Mouse (Mus musculus) midbrain, embryonic 16.5 days (tissue): ENCODE results near the gene Tmem219. TPM values are rescaled to one million over a fixed set of nuclear protein-coding genes. Genes with fewer than 3 reads are reported as not detected.

ENCODE experiments used
- ATAC-seq: fragments of 200-750 bp; cut with Nextera tagmentation; 2 replicates; pipeline ENCODE4 v1.8.0; 2017; ENCODE audit warnings: moderate TSS enrichment
- H3K27ac ChIP-seq: fragments of 300-500 bp; sonication (generic); 2 replicates; pipeline ENCODE4 v1.5.1; 2014; ENCODE audit warnings: mild to moderate bottlenecking, low read length, mixed read lengths
- H3K27me3 ChIP-seq: fragments of 300-500 bp; sonication (generic); 2 replicates; pipeline ENCODE4 v1.6.1; 2014; ENCODE audit warnings: low read depth, low read length, mixed read lengths; ENCODE audit not compliant: control insufficient read depth, insufficient read depth
- H3K36me3 ChIP-seq: fragments of 300-500 bp; sonication (generic); 2 replicates; pipeline ENCODE4 v1.6.1; 2014; ENCODE audit warnings: mild to moderate bottlenecking, low read length, moderate library complexity, mixed read lengths; ENCODE audit not compliant: control insufficient read depth, insufficient read depth
- H3K4me1 ChIP-seq: fragments of 300-500 bp; sonication (generic); 2 replicates; pipeline ENCODE4 v1.6.1; 2014; ENCODE audit warnings: mild to moderate bottlenecking, low read length, mixed read lengths; ENCODE audit not compliant: control insufficient read depth, insufficient read depth
- H3K4me2 ChIP-seq: fragments of 300-500 bp; sonication (generic); 2 replicates; pipeline ENCODE4 v1.6.1; 2014; ENCODE audit warnings: mild to moderate bottlenecking, low read length, mixed read lengths
- H3K4me3 ChIP-seq: fragments of 300-500 bp; sonication (generic); 2 replicates; pipeline ENCODE4 v1.5.1; 2014; ENCODE audit warnings: low read depth, mild to moderate bottlenecking, low read length, moderate library complexity, mixed read lengths
- H3K9ac ChIP-seq: fragments of 300-500 bp; sonication (generic); 2 replicates; pipeline ENCODE4 v1.6.1; 2014; ENCODE audit warnings: low read depth, low read length, mixed read lengths
- H3K9me3 ChIP-seq: fragments of 300-500 bp; sonication (generic); replicated peaks from 2 replicates; pipeline ENCODE4 v1.6.1; 2014; ENCODE audit warnings: mild to moderate bottlenecking, low read length, mixed read lengths; ENCODE audit not compliant: control insufficient read depth, poor library complexity, severe bottlenecking
- WGBS: fragments of 180-500 bp; shearing (Covaris S2); extraction: QIAGEN DNeasy Blood & Tissue Kit; methylation state at CpG from one replicate; pipeline ENCODE4 v1.1.7; 2014; 5-methylcytosine and 5-hydroxymethylcytosine counted together
- polyA plus RNA-seq: library from polyadenylated mRNA; unstranded; fragments of >200 nt; fragmentation: Nextera tagmentation; extraction: Ambion mirVana; gene quantifications from 2 replicates; pipeline ENCODE4 v1.2.1, GENCODE M21; 2015

Tmem219 gene
- polyA plus RNA-seq, 1 experiment from 2014 or later, result 34.0 TPM

DNA sequence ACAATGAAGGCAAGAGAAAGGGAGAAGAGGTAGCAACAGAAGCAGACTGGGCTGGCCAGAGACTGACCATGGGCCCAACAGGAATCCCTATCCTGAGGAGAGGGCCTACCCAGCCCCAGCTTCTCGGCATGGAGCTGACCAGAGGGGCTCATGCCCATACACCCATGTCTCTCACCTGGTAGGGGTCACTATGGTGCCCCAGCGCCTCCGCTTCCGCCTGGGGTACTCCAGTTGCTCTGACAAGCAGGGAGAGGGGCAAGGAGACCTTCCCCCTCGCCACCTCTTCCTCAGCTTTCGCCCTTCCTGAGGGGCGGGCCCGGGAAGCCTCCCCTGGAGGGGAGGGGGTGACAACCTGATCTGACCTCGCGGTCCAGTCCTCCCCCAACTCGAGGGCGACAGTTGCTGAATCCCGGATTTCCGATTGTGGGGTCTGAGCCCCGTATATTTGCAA, 39.0 kb downstream of the Tmem219 start:
- peak overlapping the region; percentile 90 for H3K9ac ChIP-seq
- WGBS, result 1% methylated on average over 14 of the region's 15 CpGs
- H3K36me3 ChIP-seq, result peaks cover 10% of the 10 kb centered on the region
- peak overlapping the region; percentile 77 for H3K4me2 ChIP-seq
- H3K9me3 ChIP-seq, result no peaks in the 10 kb centered on the region
- H3K4me1 ChIP-seq, result peaks cover 33% of the 10 kb centered on the region
- H3K27me3 ChIP-seq, result no peaks in the 10 kb centered on the region
- peak overlapping the region; percentile 97 for H3K27ac ChIP-seq
- H3K4me3 ChIP-seq, result peak overlapping the region; percentile 85
- ATAC-seq, result peak; percentile 2; the same call in 1 of the 2 replicates

DNA sequence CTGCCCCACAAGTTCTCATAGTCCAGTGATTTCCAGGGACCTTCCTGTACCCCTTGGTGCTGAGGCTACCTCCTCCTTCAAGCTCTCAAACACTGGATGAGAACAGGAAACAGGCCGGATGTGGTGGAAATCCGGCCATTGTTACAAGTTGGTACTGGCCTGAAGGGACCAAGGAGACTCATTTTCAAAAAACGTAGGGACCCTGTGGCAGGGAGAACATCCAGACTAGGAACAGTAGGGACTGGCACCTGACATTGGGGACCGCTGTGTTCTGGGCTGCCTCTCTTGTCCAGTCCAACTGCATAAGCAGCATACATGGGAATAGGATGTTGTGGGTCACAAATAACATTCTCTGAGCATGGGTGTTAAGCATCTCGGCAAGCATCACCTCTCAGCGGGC, 41.7 kb downstream of the Tmem219 start:
- peak overlapping the region; percentile 85; the same call in 1 of the 2 replicates for H3K4me3 ChIP-seq
- no peak overlapping the region for H3K27ac ChIP-seq

DNA sequence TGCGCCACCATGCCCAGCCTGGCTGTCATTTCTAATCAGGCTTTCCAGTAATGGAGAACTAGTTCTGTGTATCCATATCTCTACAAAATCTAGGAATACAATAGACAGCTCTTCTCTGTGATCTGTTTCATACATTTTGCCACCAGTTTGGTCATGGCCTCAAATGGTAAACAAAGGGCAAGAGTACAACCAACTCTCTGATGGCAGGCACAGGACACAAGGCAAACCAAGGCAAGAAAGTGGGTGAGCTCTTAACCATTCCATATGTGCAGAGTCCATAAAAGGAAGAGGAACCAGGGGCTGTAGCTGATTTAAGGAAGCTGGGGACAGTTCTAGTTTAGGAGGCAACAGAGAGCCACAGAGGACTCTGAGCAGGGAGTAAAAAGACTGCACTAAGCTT, 45.5 kb downstream of the Tmem219 start:
- Histone ChIP-seq H3K4me2 (no peak overlapping the region), H3K27me3 (no peaks in the 10 kb centered on the region), H3K9me3 (no peaks in the 10 kb centered on the region), H3K9ac (no peak overlapping the region), H3K4me3 (no peak overlapping the region), H3K27ac (no peak overlapping the region), H3K4me1 (peaks cover 19% of the 10 kb centered on the region), H3K36me3 (peaks cover 58% of the 10 kb centered on the region)
- ATAC-seq, result no peak
- WGBS, result 96% methylated on average over 1 of the region's 1 CpGs

More for the DNA sequence above, 41.7 kb downstream of the Tmem219 start:
- H3K36me3 ChIP-seq, result peaks cover 26% of the 10 kb centered on the region
- peaks cover 33% of the 10 kb centered on the region for H3K4me1 ChIP-seq
- H3K4me2 ChIP-seq, result peak overlapping the region; percentile 77
- peak overlapping the region; percentile 57; the same call in 1 of the 2 replicates for H3K9ac ChIP-seq
- H3K27me3 ChIP-seq, result no peaks in the 10 kb centered on the region
- WGBS, result 76% methylated on average over 6 of the region's 6 CpGs
- no peaks in the 10 kb centered on the region for H3K9me3 ChIP-seq
- no peak for ATAC-seq

DNA sequence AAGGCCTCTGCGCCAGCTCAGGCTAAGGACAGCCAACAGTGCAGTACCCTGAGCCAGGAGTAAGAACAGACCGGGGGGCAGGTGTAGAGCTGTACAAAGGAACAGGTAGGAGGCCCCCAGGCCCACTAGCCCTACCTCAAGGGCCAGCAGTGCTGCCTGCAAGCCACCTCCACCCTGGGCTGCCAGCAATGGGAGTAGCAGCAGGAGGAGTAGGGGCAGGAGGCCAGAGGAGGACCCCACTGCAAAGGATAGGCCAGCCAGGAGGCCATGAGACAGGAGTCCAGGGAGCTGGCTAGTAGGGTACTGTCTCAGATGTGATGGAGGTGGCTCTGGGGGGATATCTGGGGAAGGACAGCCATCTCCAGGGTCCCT, 52.2 kb downstream of the Tmem219 start:
- 92% methylated on average over 2 of the region's 2 CpGs for WGBS

DNA sequence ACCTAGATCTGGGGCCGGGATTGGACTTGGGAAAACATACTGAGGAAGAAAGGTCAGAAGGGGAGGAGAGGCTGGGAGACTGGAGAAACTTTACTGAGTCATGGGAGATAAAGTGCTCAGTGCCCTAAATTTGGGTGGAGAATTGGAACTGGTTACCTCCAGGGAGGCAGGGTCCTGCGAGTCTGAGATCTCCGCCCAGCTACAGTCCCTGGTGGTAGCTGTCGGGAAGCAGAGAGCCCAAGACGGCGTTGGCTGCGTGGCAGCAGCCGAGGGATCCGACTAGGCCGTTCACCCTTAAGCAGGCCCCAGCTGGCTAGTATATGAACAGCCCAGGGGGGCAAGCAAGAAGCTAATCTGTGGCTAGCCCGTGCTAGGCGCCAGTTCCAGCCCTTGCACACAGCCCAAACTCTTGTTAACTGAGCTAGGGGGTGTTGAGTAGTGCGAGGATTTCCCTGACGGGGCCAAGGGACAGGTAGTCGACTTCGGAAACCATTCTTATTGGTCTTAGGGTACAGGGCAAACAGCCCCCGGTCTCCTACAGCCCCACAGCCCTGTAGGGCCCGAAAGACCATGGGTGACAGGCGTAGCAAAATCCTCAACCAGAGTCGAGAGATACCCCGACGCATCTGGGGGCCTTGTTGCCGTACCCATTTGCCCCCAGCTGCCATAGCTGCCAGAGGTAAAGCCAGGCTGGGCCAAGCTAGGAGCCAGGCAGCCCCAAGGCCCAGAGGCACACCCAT, 52.8 kb downstream of the Tmem219 start:
- Histone ChIP-seq H3K36me3 (peaks cover 78% of the 10 kb centered on the region), H3K9ac (no peak overlapping the region), H3K27me3 (no peaks in the 10 kb centered on the region), H3K9me3 (no peaks in the 10 kb centered on the region), H3K4me1 (no peaks in the 10 kb centered on the region), H3K4me2 (no peak overlapping the region), H3K4me3 (no peak overlapping the region), H3K27ac (no peak overlapping the region)
- ATAC-seq, result no peak
- 90% methylated on average over 23 of the region's 23 CpGs for WGBS

More for the DNA sequence above, 52.2 kb downstream of the Tmem219 start:
- Histone ChIP-seq H3K9ac (no peak overlapping the region), H3K27ac (no peak overlapping the region), H3K4me1 (no peaks in the 10 kb centered on the region), H3K4me2 (no peak overlapping the region), H3K27me3 (no peaks in the 10 kb centered on the region), H3K36me3 (peaks cover 80% of the 10 kb centered on the region), H3K4me3 (no peak overlapping the region), H3K9me3 (no peaks in the 10 kb centered on the region)
- ATAC-seq, result 0 out of 2 replicates have a peak, but pooled peaks have one; percentile 11

DNA sequence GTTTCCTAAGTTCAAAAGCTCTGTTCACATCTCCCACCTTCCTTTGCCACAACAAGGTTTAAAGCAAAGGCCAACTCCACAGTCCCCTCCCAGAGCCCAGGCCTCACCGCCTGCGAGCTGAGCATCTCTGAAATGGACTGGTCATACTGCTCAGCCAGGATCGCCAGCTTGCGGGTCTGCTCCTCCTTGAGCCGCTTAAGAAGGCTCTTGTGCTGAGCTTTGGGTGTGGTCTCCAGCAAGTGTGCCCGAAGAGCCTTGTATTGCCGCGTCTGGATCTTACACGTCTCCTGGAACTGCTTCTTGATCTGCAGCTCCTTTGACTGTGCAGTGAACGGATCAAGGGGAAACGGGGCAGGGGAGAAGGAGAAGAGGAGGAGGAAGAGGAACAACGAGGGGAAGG, 54.7 kb downstream of the Tmem219 start:
- Histone ChIP-seq H3K9me3 (no peaks in the 10 kb centered on the region), H3K27me3 (no peaks in the 10 kb centered on the region), H3K27ac (no peak overlapping the region), H3K4me3 (no peak overlapping the region), H3K4me2 (no peak overlapping the region), H3K36me3 (peaks cover 69% of the 10 kb centered on the region), H3K4me1 (peaks cover 9% of the 10 kb centered on the region), H3K9ac (no peak overlapping the region)
- ATAC-seq, result no peak
- 82% methylated on average over 12 of the region's 12 CpGs for WGBS

DNA sequence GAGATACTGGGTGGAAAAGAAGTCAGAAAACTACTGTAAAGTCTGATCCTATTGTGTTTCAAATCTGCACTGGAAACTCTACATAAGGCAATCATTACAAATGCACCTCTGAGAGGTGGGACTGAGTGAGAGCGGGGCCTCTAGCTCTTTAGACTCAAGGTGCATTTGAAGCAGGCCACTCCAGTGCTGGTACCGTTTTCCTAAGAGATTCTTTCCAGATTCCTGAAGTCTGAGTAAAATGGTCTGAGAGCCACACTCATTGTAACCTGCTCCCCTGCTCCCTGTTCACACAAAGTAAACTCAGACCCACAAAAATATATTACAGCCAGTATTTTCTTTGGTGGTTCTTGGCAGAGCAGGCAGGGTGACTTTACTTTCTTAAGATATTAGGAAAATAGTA, 55.2 kb downstream of the Tmem219 start:
- Histone ChIP-seq H3K4me3 (no peak overlapping the region), H3K27ac (no peak overlapping the region), H3K4me2 (no peak overlapping the region), H3K36me3 (peaks cover 66% of the 10 kb centered on the region), H3K4me1 (peaks cover 12% of the 10 kb centered on the region), H3K9ac (no peak overlapping the region), H3K9me3 (no peaks in the 10 kb centered on the region), H3K27me3 (no peaks in the 10 kb centered on the region)
- 88% methylated on average over 2 of the region's 2 CpGs for WGBS
- ATAC-seq, result no peak

DNA sequence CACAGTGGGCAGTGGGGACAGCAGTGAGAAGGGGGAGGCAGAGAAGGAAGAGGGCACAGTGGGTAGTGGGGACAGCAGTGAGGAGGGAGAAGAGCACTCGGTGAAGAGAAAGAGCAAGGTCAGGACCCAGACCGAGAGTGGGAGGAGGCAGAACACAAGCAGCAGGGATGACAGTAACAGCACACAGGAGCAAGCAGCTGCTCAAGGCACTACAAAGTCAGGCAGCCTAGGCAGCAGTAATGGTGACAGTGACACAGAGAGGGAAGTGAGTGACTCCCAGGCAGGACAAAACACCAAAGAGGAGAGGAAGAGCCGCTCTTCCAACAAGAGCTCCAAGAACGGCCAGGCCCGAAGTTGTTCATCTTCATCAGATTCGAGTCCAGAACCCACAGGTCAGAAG, 58.9 kb downstream of the Tmem219 start:
- WGBS, result 57% methylated on average over 6 of the region's 6 CpGs
- H3K9me3 ChIP-seq, result no peaks in the 10 kb centered on the region
- H3K4me2 ChIP-seq, result peak overlapping the region; percentile 93
- no peak overlapping the region for H3K27ac ChIP-seq
- H3K36me3 ChIP-seq, result peaks cover 33% of the 10 kb centered on the region
- no peak overlapping the region for H3K9ac ChIP-seq
- no peak for ATAC-seq
- peaks cover 21% of the 10 kb centered on the region for H3K4me1 ChIP-seq
- H3K27me3 ChIP-seq, result no peaks in the 10 kb centered on the region
- no peak overlapping the region for H3K4me3 ChIP-seq

DNA sequence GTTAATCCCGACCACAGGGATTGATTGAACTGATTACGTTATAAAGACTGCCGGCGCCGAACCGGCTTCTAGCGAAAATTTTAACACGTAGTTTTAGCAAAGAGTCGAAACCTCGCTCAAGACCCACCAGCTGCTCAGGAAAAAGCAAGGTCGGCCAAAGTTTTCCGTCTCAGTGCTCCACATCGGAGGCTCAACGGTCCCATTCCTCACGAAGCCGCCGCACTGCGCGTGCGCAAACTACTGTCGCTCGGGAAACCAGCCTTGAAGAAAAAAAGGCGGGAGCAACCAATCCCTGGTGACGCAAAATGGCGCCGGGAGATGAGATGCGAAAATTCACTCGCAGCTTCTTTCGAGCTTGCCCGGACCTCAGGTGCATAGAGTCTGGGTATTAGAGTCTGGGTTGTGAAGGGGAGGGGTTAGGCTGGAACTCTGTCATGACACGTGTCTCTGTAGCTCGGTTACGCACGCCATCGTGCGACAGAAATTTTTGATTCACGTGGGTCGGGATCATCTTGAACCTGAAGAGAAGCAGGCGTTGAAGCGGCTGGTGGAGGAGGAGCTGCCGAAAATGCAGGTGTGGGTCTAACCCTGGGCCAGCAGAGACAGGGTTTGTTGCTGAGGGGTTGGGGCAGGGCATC, 60.5 kb downstream of the Tmem219 start, which contains the start of gene Ino80e:
Gene Ino80e (minus strand): TSS at position 231 of the 638 bp plus-strand sequence.
- under 1% methylated on average over 41 of the region's 41 CpGs for WGBS
- Histone ChIP-seq H3K9me3 (no peaks in the 10 kb centered on the region), H3K4me1 (peaks cover 21% of the 10 kb centered on the region), H3K4me3 (peak within 1 kb of the TSS; percentile 67), H3K36me3 (peaks cover 25% of the 10 kb centered on the region), H3K27ac (peak within 1 kb of the TSS; percentile 80), H3K9ac (peak within 1 kb of the TSS; percentile 64), H3K27me3 (no peaks in the 10 kb centered on the region), H3K4me2 (peak within 1 kb of the TSS; percentile 93)
- peak; percentile 75 for ATAC-seq
